Mouse (Mus musculus) ES-E14 (cell line): ENCODE data around the gene Cdan1. TPM values are rescaled to one million over a fixed set of nuclear protein-coding genes. Genes with fewer than 3 reads are reported as not detected.

Experiments
- DNase-seq: peaks from one replicate; pipeline ENCODE4 v3.0.0-alpha.2; 2013; ENCODE audit warnings: low read depth, low spot score
- H3K27ac ChIP-seq: 2 replicates; pipeline ENCODE4 v1.5.1; 2012; ENCODE audit warnings: low read depth, mild to moderate bottlenecking, low read length, moderate library complexity, mixed read lengths; ENCODE audit not compliant: poor library complexity, insufficient read depth, severe bottlenecking
- H3K36me3 ChIP-seq: 2 replicates; pipeline ENCODE4 v1.6.1; 2012; ENCODE audit warnings: mild to moderate bottlenecking, low read length, moderate library complexity, mixed read lengths; ENCODE audit not compliant: control insufficient read depth, poor library complexity, insufficient read depth, severe bottlenecking
- H3K4me1 ChIP-seq, 2 experiments: fragments of 150-350 bp in 1 of 2; sonication (generic) in 1 of 2; 2 replicates each; pipeline ENCODE4 v1.6.1; 2012; ENCODE audit warnings: low read length in 2 of 2, mild to moderate bottlenecking in 1 of 2, mixed read lengths in 1 of 2; ENCODE audit not compliant: control insufficient read depth in 2 of 2, insufficient read depth in 2 of 2, poor library complexity in 1 of 2
- H3K4me3 ChIP-seq, 2 experiments: fragments of 150-350 bp in 1 of 2; sonication (generic) in 1 of 2; 2 replicates each; pipeline ENCODE4 v1.5.1; 2012; ENCODE audit warnings: low read length in 2 of 2, low read depth in 1 of 2, mild to moderate bottlenecking in 1 of 2, mixed read lengths in 1 of 2; ENCODE audit not compliant: insufficient read depth in 1 of 2, poor library complexity in 1 of 2, severe bottlenecking in 1 of 2
- H3K9ac ChIP-seq: 2 replicates; pipeline ENCODE4 v1.6.1; 2012; ENCODE audit warnings: low read depth, mild to moderate bottlenecking, low read length, mixed read lengths; ENCODE audit not compliant: poor library complexity, insufficient read depth, severe bottlenecking
- H3K9me3 ChIP-seq: fragments of 150-350 bp; sonication (generic); 2 replicates; pipeline ENCODE4 v1.6.1; 2012; ENCODE audit warnings: low read depth, mild to moderate bottlenecking, low read length; ENCODE audit not compliant: control insufficient read depth, insufficient read depth
- CHD2 ChIP-seq: IDR thresholded peaks from 2 replicates; pipeline ENCODE4 v1.6.1; 2014; ENCODE audit warnings: mild to moderate bottlenecking, low read depth, low read length, inconsistent platforms
- HCFC1 ChIP-seq: IDR thresholded peaks from 2 replicates; pipeline ENCODE4 v1.6.1; 2012; ENCODE audit warnings: low read length, inconsistent platforms, borderline replicate concordance; ENCODE audit not compliant: insufficient read depth
- MAFK ChIP-seq: IDR thresholded peaks from 2 replicates; pipeline ENCODE4 v1.6.1; 2014; ENCODE audit warnings: mild to moderate bottlenecking, low read depth, low read length, inconsistent platforms; ENCODE audit not compliant: insufficient read depth
- ZC3H11A ChIP-seq: IDR thresholded peaks from 2 replicates; pipeline ENCODE4 v1.6.1; 2012; ENCODE audit warnings: low read depth, mild to moderate bottlenecking, inconsistent platforms, low read length, borderline replicate concordance
- ZNF384 ChIP-seq: IDR thresholded peaks from 2 replicates; pipeline ENCODE4 v1.6.1; 2012; ENCODE audit warnings: low read depth, low read length, inconsistent platforms
- in situ Hi-C, 2 experiments: fragments of 600-800 bp; cut with MboI; formaldehyde crosslinking; loops; one replicate each; pipeline ENCODE4 v1.15.1; 2025; ENCODE audit warnings: low sequenced_read_pairs in 2 of 2, inconsistent platforms in 1 of 2; ENCODE audit not compliant: unreplicated experiment in 2 of 2
- total RNA-seq: library from RNA; depleted of rRNA; stranded (reverse); fragments of 300-350 nt; gene quantifications from 2 replicates; pipeline ENCODE4 v1.2.3, GENCODE M21; 2012

The Cdan1 gene
- total RNA-seq, 1 experiment: 22.4 TPM

DNA sequence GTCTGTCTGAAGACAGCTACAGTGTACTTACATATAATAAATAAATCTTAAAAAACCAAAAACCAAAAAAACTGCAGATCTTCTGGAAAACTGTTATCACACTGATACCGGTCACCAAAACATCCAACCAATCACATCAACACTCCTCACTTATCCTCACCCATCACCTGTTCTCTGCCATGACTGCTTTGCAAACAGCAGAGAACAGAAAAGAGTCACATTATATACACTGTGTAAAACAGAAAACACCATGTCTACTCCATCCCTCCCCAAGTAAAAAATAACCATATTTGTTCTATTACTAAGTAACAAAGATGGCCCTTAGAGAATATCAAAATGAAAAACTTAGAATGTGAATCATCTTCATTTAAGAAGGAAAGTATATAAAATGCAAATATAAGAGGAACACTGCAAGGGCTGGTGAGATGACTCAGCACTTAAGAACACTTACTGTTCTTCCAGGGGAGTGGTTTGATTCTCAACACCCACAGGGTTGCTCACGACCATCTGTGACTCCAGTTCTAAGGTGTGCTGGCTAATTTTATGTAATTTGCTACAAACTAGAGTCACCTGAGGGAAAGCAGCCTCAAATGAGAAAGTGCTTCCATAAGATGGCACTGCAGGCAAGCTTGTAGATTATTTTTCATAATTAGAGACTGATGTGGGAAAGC is 79.5 kb downstream of the Cdan1 start:
- peak; percentile 51; the same call in 1 of the 2 replicates for TF ChIP-seq MAFK
- no peak for TF ChIP-seq HCFC1
- DNase-seq: no peak
- Histone ChIP-seq H3K36me3 (no peaks in the 10 kb centered on the region; the same call in 1 of the 2 replicates), H3K4me1 (no peaks in the 10 kb centered on the region), H3K9ac (no peak overlapping the region), H3K27ac (no peak overlapping the region), H3K4me3 (no peak overlapping the region), H3K9me3 (no peaks in the 10 kb centered on the region)
- in situ Hi-C loops: no loop called here

DNA sequence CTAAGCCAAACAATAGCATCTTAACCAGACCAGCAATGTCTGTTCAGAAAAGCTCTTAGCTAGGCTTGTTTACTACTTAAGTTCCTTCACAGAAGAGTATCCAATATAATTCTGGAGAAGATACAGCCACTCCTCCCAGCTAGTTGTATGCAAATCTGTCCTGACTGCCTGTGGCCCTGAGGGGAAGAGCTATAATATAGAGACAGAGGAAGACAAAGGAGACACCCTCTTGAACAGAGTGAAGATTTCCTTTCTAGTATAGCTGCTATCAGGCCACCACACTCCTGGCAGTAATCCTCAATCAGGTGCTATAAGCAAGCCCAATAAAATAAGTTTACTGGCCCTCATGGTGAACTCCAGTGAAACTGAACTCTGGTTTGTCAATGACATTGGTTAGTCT is 88.0 kb downstream of the Cdan1 start:
- in situ Hi-C loops: no loop called here
- H3K4me1 ChIP-seq: no peaks in the 10 kb centered on the region
- H3K9me3 ChIP-seq: no peaks in the 10 kb centered on the region
- H3K4me3 ChIP-seq: no peak overlapping the region
- no peaks in the 10 kb centered on the region for H3K36me3 ChIP-seq
- no peak overlapping the region for H3K9ac ChIP-seq
- no peak for DNase-seq
- TF ChIP-seq ZNF384 (no peak), MAFK (no peak), HCFC1 (no peak), CHD2 (no peak), ZC3H11A (no peak)
- no peak overlapping the region for H3K27ac ChIP-seq

DNA sequence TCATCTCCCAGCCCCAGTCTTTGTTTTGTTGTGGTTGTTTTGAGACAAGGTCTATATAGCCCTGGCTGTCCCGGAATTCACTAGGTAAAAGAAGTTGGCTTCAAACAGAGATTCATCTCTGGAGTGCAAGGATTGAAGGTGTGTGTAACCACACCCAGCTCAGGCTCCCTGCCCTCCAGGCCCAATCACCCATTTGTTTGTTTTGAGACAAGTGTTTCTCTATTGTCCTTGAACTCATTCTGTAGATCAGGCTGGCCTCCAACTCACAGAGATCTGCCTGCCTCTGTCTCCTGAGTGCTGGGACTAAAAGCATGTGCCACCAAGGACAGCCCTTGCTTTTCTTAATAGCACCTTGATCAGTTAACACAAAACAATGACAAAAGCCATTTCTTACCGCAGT is 101.9 kb downstream of the Cdan1 start:
- DNase-seq: no peak
- no peaks in the 10 kb centered on the region for H3K4me1 ChIP-seq
- H3K9ac ChIP-seq: no peak overlapping the region
- TF ChIP-seq ZNF384 (no peak), HCFC1 (no peak), ZC3H11A (no peak), CHD2 (no peak)
- in situ Hi-C loops: no loop called here
- H3K27ac ChIP-seq: no peak overlapping the region
- H3K4me3 ChIP-seq: no peak overlapping the region
- H3K36me3 ChIP-seq: no peaks in the 10 kb centered on the region; the same call in 1 of the 2 replicates
- no peaks in the 10 kb centered on the region for H3K9me3 ChIP-seq

DNA sequence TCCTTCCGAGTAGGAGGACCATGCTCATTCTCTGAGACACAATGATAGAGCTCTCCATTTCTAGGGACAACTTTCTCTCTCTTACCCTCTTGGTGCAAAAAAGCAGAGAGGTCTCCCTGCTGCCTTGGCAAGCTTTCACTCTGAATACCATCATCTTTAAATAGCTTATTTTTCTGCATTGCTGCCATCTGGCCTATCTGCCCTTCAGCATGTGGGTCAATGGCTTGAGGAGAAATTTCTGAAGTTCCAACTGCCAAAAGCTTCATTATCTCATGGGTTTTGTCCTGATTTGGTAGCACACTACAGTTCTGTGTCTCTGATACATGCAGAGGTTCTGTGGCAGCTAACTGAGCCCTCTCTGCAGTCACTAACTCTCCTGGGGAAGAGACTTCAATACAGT is 104.4 kb downstream of the Cdan1 start:
- Histone ChIP-seq H3K27ac (no peak overlapping the region), H3K9me3 (no peaks in the 10 kb centered on the region), H3K36me3 (no peaks in the 10 kb centered on the region; the same call in 1 of the 2 replicates), H3K4me3 (no peak overlapping the region), H3K9ac (no peak overlapping the region), H3K4me1 (no peaks in the 10 kb centered on the region)
- no peak for DNase-seq
- TF ChIP-seq MAFK (no peak), ZNF384 (no peak), ZC3H11A (no peak), HCFC1 (no peak), CHD2 (no peak)
- in situ Hi-C loops: no loop called here

DNA sequence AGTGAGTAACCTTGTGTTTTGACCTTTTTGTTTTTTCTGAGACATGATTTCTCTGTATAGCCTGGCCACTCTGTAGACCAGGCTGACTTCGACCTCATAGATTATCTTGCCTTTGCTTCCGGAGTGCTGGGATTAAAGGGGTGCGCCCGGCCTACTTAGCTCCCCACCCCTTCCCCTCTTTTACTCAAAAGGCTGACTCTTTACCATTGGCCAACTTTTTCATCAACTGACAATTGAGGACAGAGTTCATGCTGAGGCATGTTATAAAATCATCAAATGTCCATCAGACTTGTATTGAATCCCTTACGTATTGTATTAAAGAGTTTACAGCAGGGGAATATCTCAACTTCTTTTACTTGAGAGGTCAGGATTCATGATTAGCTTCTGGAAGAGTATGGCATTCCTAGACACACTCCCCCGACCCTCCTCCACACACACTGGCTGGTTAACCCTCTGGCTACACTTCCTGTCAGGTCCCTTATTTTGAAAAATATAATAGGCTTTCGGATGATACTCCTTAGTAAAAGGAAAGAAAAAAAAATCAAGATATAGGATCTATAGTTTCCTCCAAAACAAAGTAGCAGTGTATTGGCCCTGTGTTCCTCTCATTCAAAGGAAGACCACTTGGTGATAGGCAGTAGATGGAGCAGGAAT is 117.9 kb downstream of the Cdan1 start:
- no peaks in the 10 kb centered on the region for H3K9me3 ChIP-seq
- DNase-seq: no peak
- TF ChIP-seq ZNF384: no peak
- in situ Hi-C loops: no loop called here
- peak overlapping the region; percentile 70; the same call in 1 of the 2 replicates for H3K9ac ChIP-seq
- H3K4me1 ChIP-seq: peaks cover 2 to 6% of the 10 kb centered on the region in 2 experiments; a peak in 2 of 4 replicates
- H3K27ac ChIP-seq: peak overlapping the region; percentile 52; the same call in 1 of the 2 replicates
- peaks cover 11% of the 10 kb centered on the region for H3K36me3 ChIP-seq
- peak overlapping the region; percentile 86 to 95 for H3K4me3 ChIP-seq
